Mouse (Mus musculus) neutrophil, adult 5-6 weeks (primary cell): Measurements from ENCODE around the gene Prpf38b. TPM values are rescaled to one million over a fixed set of nuclear protein-coding genes. Genes with fewer than 3 reads are reported as not detected.
"Not testable (repeated sequence)": the region's sequence is repeated elsewhere in the genome, so short reads cannot be mapped to it uniquely, and the experiment has no call there.

Experiments
- ATAC-seq: fragments of 151-379, 151-347 bp; 2 replicates; pipeline ENCODE4 v1.8.0; 2017; ENCODE audit warnings: mild to moderate bottlenecking, moderate TSS enrichment; ENCODE audit not compliant: insufficient number of reproducible peaks, poor library complexity, low FRiP score, severe bottlenecking; ENCODE audit errors: extremely low read depth
- total RNA-seq: library from RNA; stranded (forward); fragments of 200-1000 nt; gene quantifications from 2 replicates; pipeline ENCODE4 v1.2.3, GENCODE M21; 2017

Gene Prpf38b
- total RNA-seq, 1 experiment from 2014 or later = 503 TPM

DNA sequence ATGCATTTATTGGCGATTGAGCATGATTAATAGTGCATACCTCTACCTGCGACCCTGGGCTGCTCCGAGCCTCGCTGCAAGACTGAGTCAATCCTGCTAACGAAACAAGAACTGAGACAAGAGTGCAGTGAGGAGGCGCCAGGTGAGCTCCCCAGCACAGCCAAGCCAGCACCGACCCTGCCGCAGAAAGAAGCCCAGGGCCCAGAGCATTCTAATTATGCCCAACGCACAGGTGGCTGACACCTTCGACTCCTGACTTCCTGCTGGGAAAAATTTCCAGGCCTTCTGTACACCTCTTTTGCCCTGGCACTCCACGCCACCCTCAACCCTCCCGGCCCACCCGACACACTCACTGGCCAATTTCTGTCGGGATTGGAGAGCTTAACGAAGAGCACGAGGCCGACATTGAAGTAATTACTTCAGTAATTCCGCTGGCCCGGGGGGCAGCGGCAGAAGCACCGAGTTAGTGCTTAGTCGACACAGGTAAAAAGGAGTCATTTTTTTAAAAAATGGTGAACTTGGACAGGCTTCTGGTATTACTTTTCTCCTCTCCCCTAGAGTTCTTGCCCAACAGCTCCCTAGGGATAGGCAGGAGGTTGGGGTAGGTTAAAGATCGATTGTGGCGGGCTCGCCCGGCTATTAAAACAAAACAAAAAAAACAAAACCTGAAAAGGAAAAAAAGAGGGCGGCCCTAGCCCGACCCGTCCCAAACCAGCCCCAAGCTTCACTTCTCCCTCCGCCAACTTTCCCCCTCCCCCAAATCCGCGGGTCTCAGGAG is 1.0 kb downstream of the Prpf38b start:
- no peak for ATAC-seq

DNA sequence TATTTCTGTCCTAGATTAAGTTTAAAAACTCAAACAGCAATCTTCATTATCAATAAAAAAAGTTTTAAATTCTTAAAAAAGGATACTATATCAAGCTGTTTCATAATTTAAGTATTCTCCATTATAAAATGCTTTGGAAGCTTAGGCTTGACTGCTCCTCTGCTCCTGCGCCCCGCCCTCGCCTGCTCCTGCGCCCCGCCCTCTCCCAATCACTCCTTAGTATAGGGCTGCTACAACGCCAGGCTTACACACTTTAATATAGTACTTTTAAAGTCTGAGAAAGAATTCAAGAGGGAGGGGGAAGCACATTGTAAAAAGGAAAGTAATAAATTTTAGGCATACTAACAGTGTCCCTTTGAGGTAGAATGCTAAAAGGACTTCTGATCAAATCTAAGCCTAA is 8.6 kb downstream of the Prpf38b start:
- no peak for ATAC-seq

- ATAC-seq = peak; percentile 31
Measured at GRCm38 (mm10) chr3:108902038-108902437, 9.5 kb downstream of the Prpf38b start.

- no peak for ATAC-seq
Measured at GRCm38 (mm10) chr3:108900681-108901080, 10.8 kb downstream of the Prpf38b start.

- peak; percentile 91 for ATAC-seq
Measured at GRCm38 (mm10) chr3:108900147-108900546, 11.4 kb downstream of the Prpf38b start.

GRCm38 (mm10) chr3:108898640-108899039 is 12.9 kb downstream of the Prpf38b start:
- no peak for ATAC-seq

DNA sequence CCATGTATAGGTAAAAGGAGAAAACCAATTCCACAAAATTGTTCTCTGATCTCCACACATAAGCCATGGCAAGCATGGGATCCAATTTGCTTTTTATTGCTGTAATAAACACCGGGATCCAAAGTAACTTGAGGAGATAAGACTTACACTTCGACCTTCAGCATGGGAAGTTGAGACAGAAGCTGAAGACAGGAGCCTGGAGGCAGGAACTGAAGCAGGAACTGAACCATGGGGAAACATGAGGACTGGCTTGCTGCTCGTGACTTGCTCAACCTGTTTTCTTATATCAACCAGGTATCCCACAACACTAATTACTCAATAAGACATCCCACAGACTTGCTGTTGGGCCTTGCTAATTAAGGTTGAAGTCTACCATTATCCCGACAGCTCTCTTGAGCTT is 18.6 kb downstream of the Prpf38b start:
- ATAC-seq = no peak

- no peak for ATAC-seq
Measured at GRCm38 (mm10) chr3:108892080-108892479, 19.4 kb downstream of the Prpf38b start.

GRCm38 (mm10) chr3:108889908-108890307 is 21.6 kb downstream of the Prpf38b start, which contains the start of gene Fndc7:
Gene Fndc7 (minus strand): TSS chr3:108890008.
- ATAC-seq = no peak

GRCm38 (mm10) chr3:108887618-108887975 is 23.9 kb downstream of the Prpf38b start:
- no peak for ATAC-seq

- no peak for ATAC-seq
Measured at GRCm38 (mm10) chr3:108886934-108887617, 24.5 kb downstream of the Prpf38b start.

GRCm38 (mm10) chr3:108885686-108886530 is 25.6 kb downstream of the Prpf38b start:
- ATAC-seq = peak; percentile 38; the same call in 1 of the 2 replicates

GRCm38 (mm10) chr3:108884706-108885289 is 26.7 kb downstream of the Prpf38b start:
- ATAC-seq = no peak

- no peak for ATAC-seq
Measured at GRCm38 (mm10) chr3:108883067-108883466, 28.5 kb downstream of the Prpf38b start.

DNA sequence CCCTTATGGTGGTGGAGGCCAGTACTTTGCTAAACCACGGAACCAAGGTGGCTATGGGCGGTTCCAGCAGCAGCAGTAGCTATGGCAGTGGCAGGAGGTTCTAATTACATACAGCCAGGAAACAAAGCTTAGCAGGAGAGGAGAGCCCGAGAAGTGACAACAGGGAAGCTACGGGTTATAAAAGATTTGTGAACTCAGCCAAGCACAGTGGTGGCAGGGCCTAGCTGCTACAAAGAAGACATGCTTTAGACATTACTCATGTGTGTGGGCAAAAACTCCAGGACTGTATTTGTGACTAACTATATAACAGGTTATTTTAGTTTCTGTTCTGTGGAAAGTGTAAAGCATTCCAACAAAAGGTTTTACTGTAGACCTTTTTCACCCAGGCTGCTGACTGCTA is 29.7 kb downstream of the Prpf38b start:
- not testable (repeated sequence) for ATAC-seq

GRCm38 (mm10) chr3:108880544-108881507 is 30.7 kb downstream of the Prpf38b start:
- ATAC-seq = peak; percentile 59

DNA sequence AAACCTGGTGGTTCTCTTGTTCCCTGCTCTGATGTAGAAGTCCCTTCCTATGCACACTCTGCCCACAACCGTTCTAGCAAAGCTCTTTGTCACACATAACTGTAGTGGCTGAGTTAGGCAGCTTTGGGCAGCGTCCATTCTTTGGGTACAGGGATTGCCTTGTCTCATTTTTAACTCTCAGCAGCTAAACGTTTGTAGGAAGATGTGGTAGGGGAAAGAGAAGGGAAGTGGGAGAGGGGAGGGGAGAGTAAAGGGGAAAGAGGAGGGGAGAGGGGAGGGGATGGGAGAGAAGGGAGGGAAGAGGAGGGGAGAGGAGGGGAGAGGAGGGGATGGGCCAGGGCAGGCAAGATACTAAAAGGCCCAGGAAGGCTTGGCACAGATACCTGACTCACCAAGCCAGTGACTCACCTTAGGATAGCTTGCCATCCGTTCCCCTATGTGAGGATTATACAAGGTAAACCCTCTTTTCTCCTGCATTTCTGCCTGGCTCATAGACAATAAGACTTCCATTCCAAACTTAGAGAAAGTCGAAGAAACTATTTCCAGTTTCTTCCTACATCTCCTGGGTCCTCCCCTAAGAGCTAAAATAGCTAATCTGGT is 31.6 kb downstream of the Prpf38b start:
- ATAC-seq = no peak

- no peak for ATAC-seq
Measured at GRCm38 (mm10) chr3:108879129-108879528, 32.4 kb downstream of the Prpf38b start.
